Mouse (Mus musculus): ENCODE results near the gene Cryzl1. TPM values are rescaled to one million over a fixed set of nuclear protein-coding genes. Genes with fewer than 3 reads are reported as not detected.

The Cryzl1 gene
- polyA plus RNA-seq, 1 experiment from 2014 or later: 80.8 TPM

Other genes starting within 250 kb of the Cryzl1 start
- 67.3 and 71.8 TPM in 2 replicates for gene Ifnar1, start 243.7 kb downstream of the Cryzl1 start, polyA plus RNA-seq (2015; fragmentation: Nextera tagmentation; extraction: Ambion mirVana)
- gene Ifngr2, start 181.9 kb downstream of the Cryzl1 start, polyA plus RNA-seq (2015; fragmentation: Nextera tagmentation; extraction: Ambion mirVana): 52.1 and 52.7 TPM in 2 replicates
- gene Tmem50b, start 131.2 kb downstream of the Cryzl1 start, polyA plus RNA-seq (2015; fragmentation: Nextera tagmentation; extraction: Ambion mirVana): 42.1 and 47.7 TPM in 2 replicates
- 3.8 and 4.9 TPM in 2 replicates for gene Dnajc28, start 109.9 kb downstream of the Cryzl1 start, polyA plus RNA-seq (2015; fragmentation: Nextera tagmentation; extraction: Ambion mirVana)
- 120 and 129 TPM in 2 replicates for gene Gart, start 82.0 kb downstream of the Cryzl1 start, polyA plus RNA-seq (2015; fragmentation: Nextera tagmentation; extraction: Ambion mirVana)
- 100.0 and 111 TPM in 2 replicates for gene Son, start 81.5 kb downstream of the Cryzl1 start, polyA plus RNA-seq (2015; fragmentation: Nextera tagmentation; extraction: Ambion mirVana)
- gene Donson, start 40.2 kb downstream of the Cryzl1 start, polyA plus RNA-seq (2015; fragmentation: Nextera tagmentation; extraction: Ambion mirVana): 21.5 and 22.6 TPM in 2 replicates
- gene Itsn1, start 306 bp upstream of the Cryzl1 start, polyA plus RNA-seq (2015; fragmentation: Nextera tagmentation; extraction: Ambion mirVana): 24.3 and 25.7 TPM in 2 replicates

Measured in kidney, embryonic 16.5 days (tissue).